Comparison of ENCODE assay signal across 10 mouse cellular contexts in the genomic region with DNA sequence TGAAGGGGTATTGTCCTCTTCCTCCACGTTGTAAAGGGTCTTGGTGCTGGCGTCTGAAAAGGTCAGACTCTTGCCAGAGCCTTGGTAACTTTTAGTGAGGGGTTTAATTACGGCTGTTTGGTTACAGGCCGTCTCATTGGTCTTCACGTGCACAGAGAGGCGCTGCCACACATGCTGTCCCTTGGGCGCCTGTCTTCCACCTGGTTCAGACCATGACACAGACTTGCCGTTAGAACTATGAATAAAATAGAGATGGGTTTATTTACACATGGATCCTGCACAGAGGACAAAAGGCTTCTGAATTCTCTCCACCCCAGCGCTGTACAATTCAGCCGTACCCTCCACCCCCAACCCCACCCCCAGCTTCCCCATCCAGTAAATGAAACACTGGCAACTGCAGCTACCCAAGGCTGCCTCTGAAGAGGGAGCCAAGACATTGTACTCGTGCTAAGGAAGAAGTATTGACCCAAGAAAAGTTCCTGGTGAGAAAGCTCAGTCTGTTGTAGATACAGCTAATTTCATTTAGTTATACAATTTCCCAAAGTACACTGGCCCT. TPM values are rescaled to one million over a fixed set of nuclear protein-coding genes. Genes with fewer than 3 reads are reported as not detected.
DNase-seq lines count a peak whose midpoint lies in the region; ATAC-seq and TF ChIP-seq lines count a peak whose summit lies in the region.
"Had no signal": no experiment of that assay in that cellular context is flagged by ENCODE, and none has a peak within 500 bp of the region (broad histone marks: within the 10 kb centered on the region; RNA-seq: fewer than 3 reads in every experiment).

No protein-coding gene starts in this region.

- peak overlapping the region; percentile 75 for H3K9ac ChIP-seq in hindbrain, embryonic 13.5 days
- peak overlapping the region; percentile 58 for H3K9ac ChIP-seq in midbrain, embryonic 11.5 days (ENCODE audit: low read length)

- DNase-seq in heart, embryonic 10.5 days (ENCODE audit: low spot score), result no peak
- no peak for DNase-seq in heart, adult 8-10 months (ENCODE audit: low spot score)
- peak; percentile 25 for DNase-seq in brain, embryonic 14.5 days (ENCODE audit: low read depth)
- DNase-seq in midbrain, embryonic 11.5 days (ENCODE audit: low spot score, missing footprints), result no peak
- no peak for DNase-seq in gastrocnemius, adult 18-20 months (ENCODE audit: low spot score)
- no peak for DNase-seq in urinary bladder, adult 2 months (ENCODE audit: low spot score)
- DNase-seq in thymus, postnatal 0 days (ENCODE audit: low spot score), result no peak
- DNase-seq: B cell, adult 2 months; spleen, adult 18-20 months had no signal

- peaks cover 8% of the 10 kb centered on the region for H3K4me1 ChIP-seq in heart, embryonic 10.5 days
- peaks cover 13% of the 10 kb centered on the region for H3K4me1 ChIP-seq in hindbrain, embryonic 13.5 days (replicated peaks)
- peaks cover 8% of the 10 kb centered on the region; the same call in 1 of the 2 replicates for H3K4me1 ChIP-seq in midbrain, embryonic 11.5 days (ENCODE audit: control insufficient read depth, insufficient read depth, low read length)

- H3K27ac ChIP-seq in heart, embryonic 10.5 days, result peak overlapping the region; percentile 39; the same call in 1 of the 2 replicates
- no peak overlapping the region for H3K27ac ChIP-seq in hindbrain, embryonic 13.5 days
- no peak overlapping the region for H3K27ac ChIP-seq in midbrain, embryonic 11.5 days (ENCODE audit: low read depth, low read length)

- H3K4me2 ChIP-seq in hindbrain, embryonic 13.5 days, result peak overlapping the region; percentile 97
- H3K4me2 ChIP-seq in midbrain, embryonic 11.5 days, result peak overlapping the region; percentile 97

- 26% methylated on average over 11 of the region's 11 CpGs for WGBS in heart, embryonic 10.5 days
- WGBS in hindbrain, embryonic 13.5 days, result 7% methylated on average over 11 of the region's 11 CpGs
- 12% methylated on average over 11 of the region's 11 CpGs for WGBS in midbrain, embryonic 11.5 days

- no peak for TF ChIP-seq CTCF in brain, embryonic 14.5 days (IDR thresholded peaks at IDR 0.05; ENCODE audit: borderline replicate concordance, extremely low read depth, insufficient read depth, insufficient read length)

- ATAC-seq in hindbrain, embryonic 13.5 days (ENCODE audit: low FRiP score), result peak; percentile 69
- ATAC-seq in midbrain, embryonic 11.5 days (ENCODE audit: low FRiP score), result peak; percentile 63

- no peak for TF ChIP-seq POLR2A in brain, embryonic 14.5 days (IDR thresholded peaks at IDR 0.05; ENCODE audit: borderline replicate concordance, extremely low read depth, insufficient read depth, insufficient read length, poor library complexity, severe bottlenecking)

- H3K4me3 ChIP-seq in heart, embryonic 10.5 days, result peak overlapping the region; percentile 61
- H3K4me3 ChIP-seq in hindbrain, embryonic 13.5 days, result peak overlapping the region; percentile 53
- H3K4me3 ChIP-seq in midbrain, embryonic 11.5 days (ENCODE audit: low read depth, low read length), result peak overlapping the region; percentile 42

- no peaks in the 10 kb centered on the region for H3K36me3 ChIP-seq in heart, embryonic 10.5 days
- H3K36me3 ChIP-seq in hindbrain, embryonic 13.5 days, result no peaks in the 10 kb centered on the region
- H3K36me3 ChIP-seq in midbrain, embryonic 11.5 days (ENCODE audit: control insufficient read depth, insufficient read depth, low read length), result no peaks in the 10 kb centered on the region

- H3K9me3 ChIP-seq in heart, embryonic 10.5 days, result no peaks in the 10 kb centered on the region
- no peaks in the 10 kb centered on the region for H3K9me3 ChIP-seq in hindbrain, embryonic 13.5 days
- H3K9me3 ChIP-seq in midbrain, embryonic 11.5 days (ENCODE audit: control insufficient read depth, low read length), result no peaks in the 10 kb centered on the region

- peaks cover 9% of the 10 kb centered on the region for H3K27me3 ChIP-seq in heart, embryonic 10.5 days (ENCODE audit: insufficient read depth, poor library complexity, severe bottlenecking)
- H3K27me3 ChIP-seq in hindbrain, embryonic 13.5 days, result no peaks in the 10 kb centered on the region
- H3K27me3 ChIP-seq in midbrain, embryonic 11.5 days (ENCODE audit: control insufficient read depth, insufficient read depth, low read length), result no peaks in the 10 kb centered on the region

RNA-seq across cellular contexts. Expression of a gene that starts 8.6 kb away (rescaled TPM):
- polyA plus RNA-seq in heart, embryonic 10.5 days (2016; fragmentation: Nextera tagmentation; extraction: Ambion mirVana), result not detected in 2 replicates
- total RNA-seq in heart, adult 8-10 months (2022), result not detected
- not detected in 2 replicates for polyA plus RNA-seq in brain, embryonic 14.5 days (2012; rRNA removed)
- not detected in 2 replicates for polyA plus RNA-seq in hindbrain, embryonic 13.5 days (2015; fragmentation: Nextera tagmentation; extraction: Ambion mirVana)
- not detected in 2 replicates for polyA plus RNA-seq in midbrain, embryonic 11.5 days (2014; fragmentation: Nextera tagmentation; extraction: Ambion mirVana)
- not detected for total RNA-seq in gastrocnemius, adult 18-20 months (2021)
- not detected in 2 replicates for polyA plus RNA-seq in urinary bladder, adult 2 months (2012; rRNA removed)
- not detected in 2 replicates for polyA plus RNA-seq in thymus, postnatal 0 days (2015; fragmentation: Nextera tagmentation; extraction: Ambion mirVana)
